Mouse (Mus musculus): ENCODE results near the gene Lurap1. TPM values are rescaled to one million over a fixed set of nuclear protein-coding genes. Genes with fewer than 3 reads are reported as not detected.

Lurap1 gene
- polyA plus RNA-seq, 1 experiment from 2014 or later: 2.2 TPM

DNA sequence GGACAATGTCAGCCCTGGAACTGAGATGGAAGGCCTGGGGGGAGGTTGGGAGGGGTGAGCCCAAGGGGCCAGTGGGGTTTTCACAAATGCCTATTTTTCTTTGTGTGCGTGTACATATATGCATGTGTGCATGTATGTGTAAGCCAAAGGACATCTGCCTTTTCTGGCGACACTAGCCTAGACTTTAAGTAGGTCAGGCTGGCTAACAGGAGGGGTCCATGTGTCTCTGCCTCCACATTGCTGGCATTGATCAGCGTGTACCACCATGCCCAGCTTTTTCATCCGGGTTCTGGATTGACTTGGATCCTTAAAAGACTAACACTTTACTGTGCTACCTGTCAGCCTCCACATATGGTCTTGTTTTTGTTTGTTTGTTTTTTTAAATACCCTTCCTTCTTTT, 22.6 kb upstream of the Lurap1 start:
- Histone ChIP-seq H3K27ac (no peak overlapping the region), H3K4me3 (no peak overlapping the region), H3K9ac (no peak overlapping the region), H3K4me1 (peaks cover 18% of the 10 kb centered on the region), H3K9me3 (no peaks in the 10 kb centered on the region), H3K36me3 (replicated peaks) (no peaks in the 10 kb centered on the region), H3K27me3 (replicated peaks) (no peaks in the 10 kb centered on the region), H3K4me2 (no peak overlapping the region)
- 97% methylated on average over 4 of the region's 4 CpGs for WGBS
- no peak for ATAC-seq (replicated peaks)

DNA sequence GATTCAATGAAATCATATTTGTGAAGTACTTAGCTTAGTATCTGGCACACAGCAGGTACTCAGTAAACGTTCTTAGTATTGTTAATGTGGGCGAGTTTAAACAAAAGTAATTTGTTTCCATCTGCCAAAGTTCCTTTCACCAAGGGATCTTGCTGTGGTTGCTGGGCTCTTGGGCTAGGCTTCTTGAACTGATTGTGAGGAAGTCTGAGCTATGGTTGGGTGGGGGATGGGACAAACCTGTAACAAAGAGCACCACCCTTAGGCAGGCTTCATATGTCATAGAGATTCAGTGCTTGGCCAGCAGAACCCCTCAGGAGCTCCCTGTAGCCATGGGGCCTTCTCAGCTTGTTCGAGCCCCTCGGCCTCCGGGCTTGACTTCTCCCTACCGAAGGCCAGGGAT, 21.9 kb upstream of the Lurap1 start, which contains the start of the genes 1700042G07Rik and Gm49337:
TSS of gene 1700042G07Rik (plus strand) at position 301 of the 400 bp plus-strand sequence.
TSS of gene Gm49337 (plus strand) at position 313 of the 400 bp plus-strand sequence.
- Histone ChIP-seq H3K4me2 (no peak within 1 kb of the TSS), H3K4me1 (peaks cover 18% of the 10 kb centered on the region), H3K9ac (no peak within 1 kb of the TSS), H3K27me3 (replicated peaks) (no peaks in the 10 kb centered on the region), H3K9me3 (no peaks in the 10 kb centered on the region), H3K4me3 (no peak within 1 kb of the TSS), H3K27ac (no peak within 1 kb of the TSS), H3K36me3 (replicated peaks) (no peaks in the 10 kb centered on the region)
- 87% methylated on average over 6 of the region's 6 CpGs for WGBS
- ATAC-seq (replicated peaks): no peak

DNA sequence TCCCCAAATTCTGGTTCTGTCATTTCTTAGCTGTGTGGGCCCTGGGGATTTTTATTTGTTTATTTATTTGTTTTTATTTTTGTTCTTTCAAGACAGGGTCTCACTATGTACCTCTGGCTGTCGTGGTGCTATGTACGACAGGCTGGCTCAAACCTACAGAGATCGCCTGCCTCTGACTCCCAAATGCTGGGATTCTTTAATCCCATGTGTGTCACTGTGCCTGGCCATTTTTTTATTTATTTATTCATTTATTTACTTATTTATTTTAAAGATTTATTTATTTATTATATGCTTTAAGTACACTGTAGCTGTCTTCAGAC, 18.2 kb upstream of the Lurap1 start:
- no peaks in the 10 kb centered on the region for H3K4me1 ChIP-seq
- no peak overlapping the region for H3K4me3 ChIP-seq
- WGBS: 65% methylated on average over 3 of the region's 3 CpGs
- H3K27ac ChIP-seq: no peak overlapping the region
- H3K27me3 ChIP-seq (replicated peaks): no peaks in the 10 kb centered on the region
- no peaks in the 10 kb centered on the region for H3K36me3 ChIP-seq (replicated peaks)
- H3K9ac ChIP-seq: no peak overlapping the region
- peak; percentile 35; the same call in 1 of the 2 replicates for ATAC-seq (replicated peaks)
- H3K4me2 ChIP-seq: no peak overlapping the region
- H3K9me3 ChIP-seq: no peaks in the 10 kb centered on the region

DNA sequence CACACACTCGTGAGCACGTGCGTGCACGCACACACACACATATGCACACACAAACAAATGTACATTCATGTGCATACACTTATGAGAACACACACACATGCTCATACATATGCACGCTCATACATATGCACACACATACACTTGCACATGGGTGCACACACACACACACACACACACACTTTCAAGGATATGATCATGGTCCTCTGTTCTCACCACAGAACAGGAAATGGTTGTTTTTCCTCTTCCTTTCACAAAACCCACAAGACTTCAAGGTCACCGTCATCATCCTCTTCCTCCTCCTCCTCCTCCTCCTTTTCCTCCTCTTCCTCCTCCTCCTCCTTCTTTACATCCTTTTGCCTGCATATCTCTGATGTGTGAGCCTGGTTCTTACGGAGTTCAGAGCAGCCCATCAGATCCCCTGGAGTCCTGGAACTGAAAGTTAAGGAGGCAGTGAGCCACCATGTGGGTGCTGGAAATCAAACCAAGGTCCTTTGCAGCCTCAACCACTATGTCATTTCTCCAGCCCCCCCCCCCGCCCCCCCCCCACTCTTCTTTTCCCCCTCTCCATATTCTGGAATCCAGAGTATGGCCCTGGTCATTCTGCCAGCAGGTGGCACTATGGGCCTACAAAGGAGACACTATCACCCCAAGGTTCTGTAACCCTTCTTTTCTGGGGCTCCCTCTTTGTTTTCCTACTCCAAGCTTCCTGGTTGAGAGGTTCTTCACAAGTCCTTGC, 17.6 kb upstream of the Lurap1 start:
- H3K9ac ChIP-seq: no peak overlapping the region
- H3K4me1 ChIP-seq: no peaks in the 10 kb centered on the region
- peak; percentile 75; the same call in 1 of the 2 replicates for ATAC-seq (replicated peaks)
- H3K4me2 ChIP-seq: no peak overlapping the region
- no peak overlapping the region for H3K27ac ChIP-seq
- no peak overlapping the region for H3K4me3 ChIP-seq
- no peaks in the 10 kb centered on the region for H3K27me3 ChIP-seq (replicated peaks)
- WGBS: 75% methylated on average over 8 of the region's 8 CpGs
- no peaks in the 10 kb centered on the region for H3K9me3 ChIP-seq
- H3K36me3 ChIP-seq (replicated peaks): no peaks in the 10 kb centered on the region

DNA sequence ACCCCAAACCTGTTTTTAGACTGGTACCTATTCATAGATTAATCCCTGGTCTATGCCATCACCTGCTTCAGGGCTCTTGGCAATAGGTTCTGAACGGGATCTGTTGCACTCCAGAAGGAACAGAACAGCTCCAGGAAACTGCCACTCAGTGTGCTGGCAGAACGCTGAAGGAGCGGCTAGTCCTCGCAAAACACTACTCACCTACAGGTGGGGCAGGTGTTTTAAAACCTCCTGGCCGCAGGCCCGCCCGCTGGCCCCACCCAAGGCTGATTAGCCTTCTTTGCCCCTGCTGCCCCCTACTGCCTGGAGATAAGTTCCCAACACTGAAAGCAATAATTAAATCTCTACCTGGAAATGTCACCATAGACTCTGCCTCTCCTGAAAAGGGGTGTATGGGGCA, 16.3 kb upstream of the Lurap1 start, which contains the start of gene Tspan1:
TSS of gene Tspan1 (minus strand) at position 198 of the 400 bp plus-strand sequence.
- no peak within 1 kb of the TSS for H3K4me2 ChIP-seq
- no peaks in the 10 kb centered on the region for H3K36me3 ChIP-seq (replicated peaks)
- H3K4me1 ChIP-seq: no peaks in the 10 kb centered on the region
- H3K27me3 ChIP-seq (replicated peaks): no peaks in the 10 kb centered on the region
- H3K9me3 ChIP-seq: no peaks in the 10 kb centered on the region
- no peak within 1 kb of the TSS for H3K9ac ChIP-seq
- ATAC-seq (replicated peaks): no peak
- WGBS: 42% methylated on average over 7 of the region's 7 CpGs
- no peak within 1 kb of the TSS for H3K4me3 ChIP-seq
- no peak within 1 kb of the TSS for H3K27ac ChIP-seq

DNA sequence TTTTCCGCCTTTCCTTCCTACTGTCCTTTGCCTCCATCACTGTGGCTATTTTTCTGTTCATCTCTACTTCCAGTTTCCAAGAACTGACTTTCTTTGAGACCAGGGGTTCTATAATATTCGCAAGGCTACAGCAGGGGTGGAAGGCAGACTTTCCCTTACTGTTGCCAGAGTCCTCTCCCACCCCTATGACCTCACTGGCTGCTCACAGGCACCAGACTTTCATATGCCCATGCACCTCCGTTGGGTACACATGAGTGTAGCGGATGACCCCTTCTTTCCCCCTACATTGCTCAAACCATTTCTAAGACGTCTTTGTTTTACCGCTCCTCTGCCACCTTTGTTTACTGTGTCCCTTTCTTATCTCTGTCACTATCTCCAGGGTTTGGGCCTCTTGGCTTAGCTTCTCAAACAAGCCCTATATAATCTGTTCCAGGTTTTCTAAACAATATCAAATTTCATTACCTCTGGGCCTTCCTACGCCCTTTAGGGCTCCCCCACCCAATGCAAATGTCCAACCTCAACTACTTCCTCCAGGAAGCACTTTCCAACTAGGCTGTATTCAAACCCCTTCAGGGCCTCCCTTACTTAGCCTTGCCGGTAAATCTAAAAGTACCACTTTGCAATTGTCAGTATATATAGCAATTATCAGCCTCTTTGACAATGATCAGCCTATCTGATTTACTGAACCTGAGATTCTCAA, 14.7 kb upstream of the Lurap1 start:
- Histone ChIP-seq H3K36me3 (replicated peaks) (no peaks in the 10 kb centered on the region), H3K4me3 (no peak overlapping the region), H3K9me3 (no peaks in the 10 kb centered on the region), H3K27ac (no peak overlapping the region), H3K4me2 (no peak overlapping the region), H3K4me1 (no peaks in the 10 kb centered on the region), H3K27me3 (replicated peaks) (no peaks in the 10 kb centered on the region), H3K9ac (no peak overlapping the region)
- ATAC-seq (replicated peaks): no peak
- WGBS: 83% methylated on average over 8 of the region's 8 CpGs

DNA sequence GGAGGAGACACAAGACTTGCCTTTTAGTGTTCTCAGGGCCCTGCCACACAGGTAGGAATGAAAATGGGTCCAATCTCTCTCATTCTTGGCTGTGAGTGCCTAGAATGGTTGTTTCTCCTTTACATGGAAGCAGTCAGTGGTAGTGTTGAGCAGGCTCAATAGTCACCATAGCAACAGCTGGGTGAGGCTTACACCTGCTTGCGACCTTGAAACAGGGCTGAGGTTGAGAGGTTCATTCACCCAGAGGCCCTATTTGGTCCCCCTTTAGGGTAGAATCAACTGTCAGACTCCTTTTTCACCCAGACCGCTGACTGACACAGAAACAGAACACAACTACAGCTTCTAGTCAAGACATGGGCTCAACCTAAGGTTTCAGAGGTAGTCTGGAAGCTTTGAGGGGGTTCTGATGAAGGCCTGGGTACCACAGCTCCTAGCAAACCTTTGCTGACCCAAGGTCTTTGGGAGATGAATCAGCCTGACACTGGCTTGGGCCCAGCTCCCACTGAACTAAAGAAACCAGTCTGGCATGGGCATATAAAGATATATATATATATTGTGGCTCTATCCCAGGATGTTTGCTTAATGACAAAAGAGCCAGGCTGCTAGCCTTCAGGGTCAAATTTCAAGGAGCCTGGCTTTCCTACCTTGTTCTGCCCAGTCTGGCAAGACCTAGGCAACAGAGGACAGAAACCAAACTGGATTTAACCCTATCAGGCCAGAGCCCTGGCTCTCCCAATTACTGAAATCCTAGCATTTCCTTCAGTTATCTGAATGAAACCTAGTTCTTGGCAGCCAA, 13.8 kb upstream of the Lurap1 start:
- no peaks in the 10 kb centered on the region for H3K9me3 ChIP-seq
- H3K4me3 ChIP-seq: no peak overlapping the region
- no peak overlapping the region for H3K9ac ChIP-seq
- H3K27ac ChIP-seq: no peak overlapping the region
- WGBS: 94% methylated on average over 2 of the region's 2 CpGs
- H3K4me1 ChIP-seq: no peaks in the 10 kb centered on the region
- 0 out of 2 replicates have a peak, but pooled peaks cover 2% of the 10 kb centered on the region for H3K36me3 ChIP-seq (replicated peaks)
- H3K27me3 ChIP-seq (replicated peaks): no peaks in the 10 kb centered on the region
- ATAC-seq (replicated peaks): no peak
- no peak overlapping the region for H3K4me2 ChIP-seq

DNA sequence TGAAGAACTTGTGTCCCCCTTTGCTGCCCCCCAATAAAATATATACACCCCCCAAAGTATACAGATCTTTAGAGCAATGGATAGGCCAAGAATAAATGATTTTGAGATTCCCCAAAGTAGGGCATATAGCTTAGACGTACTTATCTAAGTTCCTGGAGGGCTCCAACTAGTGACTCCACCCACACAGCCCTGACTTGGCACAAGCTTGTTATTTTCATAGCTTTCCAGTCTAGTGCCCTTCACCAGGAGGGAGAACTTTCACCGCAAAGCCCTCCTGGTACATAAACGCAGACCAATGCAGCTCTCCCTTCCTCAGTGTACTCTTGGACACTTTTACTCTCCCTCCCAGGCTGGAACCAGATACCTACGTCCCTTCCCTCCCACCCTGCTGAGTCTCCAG, 11.0 kb upstream of the Lurap1 start:
- H3K4me3 ChIP-seq: no peak overlapping the region
- H3K4me2 ChIP-seq: no peak overlapping the region
- no peaks in the 10 kb centered on the region for H3K4me1 ChIP-seq
- peaks cover 12% of the 10 kb centered on the region; the same call in 1 of the 2 replicates for H3K36me3 ChIP-seq (replicated peaks)
- H3K27ac ChIP-seq: no peak overlapping the region
- H3K9me3 ChIP-seq: no peaks in the 10 kb centered on the region
- no peak for ATAC-seq (replicated peaks)
- no peak overlapping the region for H3K9ac ChIP-seq
- no peaks in the 10 kb centered on the region for H3K27me3 ChIP-seq (replicated peaks)
- WGBS: 84% methylated on average over 4 of the region's 4 CpGs

DNA sequence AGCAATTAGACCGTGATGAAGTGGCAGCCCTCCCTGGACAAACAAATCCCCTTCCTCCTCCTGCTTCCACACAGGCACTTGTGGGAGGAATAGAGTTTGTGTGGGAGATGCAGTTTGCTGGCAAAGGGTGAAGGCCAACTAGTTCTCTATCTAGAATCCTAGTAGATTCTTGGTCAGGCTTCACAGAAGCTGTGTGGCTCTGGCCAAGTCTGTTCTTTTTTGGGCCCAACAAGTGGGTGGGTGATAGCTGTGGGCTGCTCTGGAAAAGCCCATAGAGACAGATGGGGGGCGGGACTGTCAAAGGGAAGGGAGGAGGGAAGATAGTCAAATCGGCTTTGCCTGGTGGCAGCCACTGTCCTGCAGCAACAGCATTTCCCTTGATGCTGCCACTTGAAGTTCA, 9.6 kb upstream of the Lurap1 start:
- WGBS: 93% methylated on average over 3 of the region's 3 CpGs
- no peaks in the 10 kb centered on the region for H3K4me1 ChIP-seq
- H3K27ac ChIP-seq: no peak overlapping the region
- no peaks in the 10 kb centered on the region for H3K27me3 ChIP-seq (replicated peaks)
- no peak overlapping the region for H3K4me3 ChIP-seq
- H3K4me2 ChIP-seq: no peak overlapping the region
- H3K9me3 ChIP-seq: no peaks in the 10 kb centered on the region
- no peak overlapping the region for H3K9ac ChIP-seq
- ATAC-seq (replicated peaks): no peak
- H3K36me3 ChIP-seq (replicated peaks): peaks cover 24% of the 10 kb centered on the region

DNA sequence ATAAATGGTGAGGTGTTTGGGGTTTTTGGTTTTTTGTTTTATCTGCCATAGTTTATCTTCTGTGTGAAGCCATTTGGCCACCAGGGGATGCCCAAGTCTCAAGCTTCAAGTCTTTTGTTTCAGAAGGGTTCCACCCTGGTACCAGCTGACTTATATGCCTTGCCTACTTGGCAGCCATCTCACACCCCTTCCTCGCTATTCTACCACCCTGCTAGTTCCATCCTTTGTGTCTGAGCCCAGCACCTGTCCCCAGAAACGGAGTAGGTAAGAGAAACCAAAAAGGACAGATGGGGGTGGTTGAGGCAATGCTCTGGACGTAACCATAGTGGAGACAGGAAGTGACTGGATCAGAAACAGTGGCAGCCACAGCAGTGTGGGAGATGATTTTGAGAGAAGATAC, 8.8 kb upstream of the Lurap1 start:
- ATAC-seq (replicated peaks): peak; percentile 61

DNA sequence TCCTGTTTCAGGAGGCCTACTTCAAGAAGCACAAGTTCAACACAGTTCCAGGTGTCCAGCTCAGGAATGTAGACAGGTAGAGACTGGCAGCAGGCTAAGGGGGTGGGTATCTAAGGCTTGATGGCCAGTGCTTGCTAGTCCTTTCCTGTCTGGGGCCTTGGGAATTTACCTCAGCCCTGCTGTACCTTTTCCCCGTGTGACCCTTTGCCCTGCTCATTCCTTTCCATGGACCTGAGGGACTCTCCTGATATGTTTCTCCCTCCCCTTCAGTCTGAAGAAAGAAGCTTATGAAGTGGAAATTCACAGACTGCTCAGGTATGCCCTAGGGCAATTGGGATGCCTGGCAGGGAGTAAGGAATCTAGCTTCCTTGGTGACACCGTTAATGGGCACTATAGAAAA, 6.7 kb upstream of the Lurap1 start:
- H3K27ac ChIP-seq: no peak overlapping the region
- H3K4me1 ChIP-seq: no peaks in the 10 kb centered on the region
- peaks cover 49% of the 10 kb centered on the region for H3K36me3 ChIP-seq (replicated peaks)
- H3K27me3 ChIP-seq (replicated peaks): no peaks in the 10 kb centered on the region
- no peak overlapping the region for H3K4me2 ChIP-seq
- H3K9me3 ChIP-seq: no peaks in the 10 kb centered on the region
- no peak overlapping the region for H3K9ac ChIP-seq
- H3K4me3 ChIP-seq: no peak overlapping the region
- WGBS: 96% methylated on average over 2 of the region's 2 CpGs
- no peak for ATAC-seq (replicated peaks)

More for the DNA sequence above, 8.8 kb upstream of the Lurap1 start:
- H3K4me1 ChIP-seq: no peaks in the 10 kb centered on the region
- H3K27me3 ChIP-seq (replicated peaks): no peaks in the 10 kb centered on the region
- no peak overlapping the region for H3K4me3 ChIP-seq
- no peaks in the 10 kb centered on the region for H3K9me3 ChIP-seq
- H3K27ac ChIP-seq: 0 out of 2 replicates have a peak overlapping the region, but pooled peaks have one; percentile 29
- peaks cover 33% of the 10 kb centered on the region for H3K36me3 ChIP-seq (replicated peaks)
- H3K9ac ChIP-seq: no peak overlapping the region
- no peak overlapping the region for H3K4me2 ChIP-seq
- 71% methylated on average over 3 of the region's 3 CpGs for WGBS

DNA sequence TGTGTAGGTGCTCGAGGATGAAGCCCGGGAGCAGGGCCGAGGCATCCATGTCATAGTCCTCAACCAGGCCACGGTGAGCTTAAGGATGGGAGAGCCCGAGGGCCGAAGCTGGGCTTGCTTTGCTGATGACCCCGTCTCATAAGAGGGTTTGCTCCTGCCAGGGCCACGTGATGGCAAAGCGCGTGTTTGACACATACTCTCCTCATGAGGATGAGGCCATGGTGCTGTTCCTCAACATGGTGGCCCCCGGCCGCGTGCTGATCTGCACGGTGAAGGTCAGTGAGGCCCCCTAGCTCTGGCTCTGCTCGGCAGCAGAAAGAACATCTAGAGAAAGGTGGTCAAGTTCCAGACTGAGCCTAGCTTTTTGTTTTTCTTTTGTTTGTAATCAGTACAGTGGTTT, 1.6 kb upstream of the Lurap1 start:
- no peaks in the 10 kb centered on the region for H3K27me3 ChIP-seq (replicated peaks)
- no peak overlapping the region for H3K9ac ChIP-seq
- H3K4me2 ChIP-seq: no peak overlapping the region
- H3K4me1 ChIP-seq: peaks cover 14% of the 10 kb centered on the region
- H3K27ac ChIP-seq: no peak overlapping the region
- no peak overlapping the region for H3K4me3 ChIP-seq
- no peaks in the 10 kb centered on the region for H3K9me3 ChIP-seq
- WGBS: 96% methylated on average over 15 of the region's 15 CpGs
- no peak for ATAC-seq (replicated peaks)
- peaks cover 41% of the 10 kb centered on the region for H3K36me3 ChIP-seq (replicated peaks)

Measured in midbrain, embryonic 15.5 days (tissue).